Mouse (Mus musculus) neural tube, embryonic 14.5 days (tissue): ENCODE results near the gene Gm28230. TPM values are rescaled to one million over a fixed set of nuclear protein-coding genes. Genes with fewer than 3 reads are reported as not detected.

Experiments used
- ATAC-seq: fragments of 200-750 bp; cut with Nextera tagmentation; 2 replicates; pipeline ENCODE4 v1.8.0; 2017; ENCODE audit warnings: low read depth, mild to moderate bottlenecking, moderate TSS enrichment, moderate library complexity
- H3K27ac ChIP-seq: fragments of 300-500 bp; sonication (generic); 2 replicates; pipeline ENCODE4 v1.5.1; 2014; ENCODE audit warnings: low read depth, mild to moderate bottlenecking, control low read depth, low read length, moderate library complexity, mixed read lengths
- H3K27me3 ChIP-seq: fragments of 300-500 bp; sonication (generic); 2 replicates; pipeline ENCODE4 v1.6.1; 2014; ENCODE audit warnings: low read length; ENCODE audit not compliant: control insufficient read depth, insufficient read depth
- H3K36me3 ChIP-seq: fragments of 300-500 bp; sonication (generic); 2 replicates; pipeline ENCODE4 v1.6.1; 2014; ENCODE audit warnings: low read length, mixed read lengths; ENCODE audit not compliant: control insufficient read depth, insufficient read depth
- H3K4me1 ChIP-seq: fragments of 300-500 bp; sonication (generic); 2 replicates; pipeline ENCODE4 v1.6.1; 2014; ENCODE audit warnings: low read length; ENCODE audit not compliant: control insufficient read depth, insufficient read depth
- H3K4me2 ChIP-seq: fragments of 300-500 bp; sonication (generic); 2 replicates; pipeline ENCODE4 v1.6.1; 2014; ENCODE audit warnings: mild to moderate bottlenecking, low read depth, low read length, control low read depth
- H3K4me3 ChIP-seq: fragments of 300-500 bp; sonication (generic); 2 replicates; pipeline ENCODE4 v1.5.1; 2014; ENCODE audit warnings: low read depth, low read length, control low read depth, mixed read lengths
- H3K9ac ChIP-seq: fragments of 300-500 bp; sonication (generic); replicated peaks from 2 replicates; pipeline ENCODE4 v1.6.1; 2014; ENCODE audit warnings: low read depth, mild to moderate bottlenecking, control low read depth, low read length, mixed read lengths
- H3K9me3 ChIP-seq: fragments of 300-500 bp; sonication (generic); 2 replicates; pipeline ENCODE4 v1.6.1; 2016; ENCODE audit warnings: low read length; ENCODE audit not compliant: control insufficient read depth
- WGBS: fragments of 180-500 bp; shearing (Covaris S2); extraction: QIAGEN DNeasy Blood & Tissue Kit; methylation state at CpG from one replicate; pipeline ENCODE4 v1.1.7; 2014; 5-methylcytosine and 5-hydroxymethylcytosine counted together
- polyA plus RNA-seq: library from polyadenylated mRNA; unstranded; fragments of >200 nt; fragmentation: Nextera tagmentation; extraction: Ambion mirVana; gene quantifications from 2 replicates; pipeline ENCODE4 v1.2.1, GENCODE M21; 2014

Gene Gm28230
- polyA plus RNA-seq, 1 experiment from 2014 or later = 2.5 TPM

DNA sequence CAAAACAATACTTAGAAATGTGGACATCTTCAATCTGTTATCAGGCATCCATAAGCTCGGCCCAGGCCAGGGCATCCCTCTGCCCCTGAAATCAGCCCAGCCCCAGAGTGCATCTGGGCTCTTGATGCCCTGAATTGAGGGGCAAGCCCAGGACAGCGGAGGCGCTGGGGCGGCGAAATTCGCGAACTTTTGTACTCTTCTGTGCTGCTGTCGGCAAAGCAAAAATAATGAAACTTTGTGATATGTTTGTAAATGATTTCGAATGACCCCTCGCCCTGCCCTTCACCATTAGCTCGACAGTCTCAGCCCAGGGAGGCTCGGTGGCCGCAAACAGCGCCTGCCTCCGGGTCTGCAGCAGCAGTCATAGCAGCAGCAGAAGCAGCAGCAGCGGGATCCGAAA, 1.4 kb upstream of the Gm28230 start:
- no peak for ATAC-seq
- peak overlapping the region; percentile 83; the same call in 1 of the 2 replicates for H3K27ac ChIP-seq
- no peaks in the 10 kb centered on the region for H3K27me3 ChIP-seq
- H3K4me3 ChIP-seq = peak overlapping the region; percentile 14
- whole genome bisulfite sequencing = 11% methylated on average over 17 of the region's 17 CpGs
- peaks cover 17% of the 10 kb centered on the region for H3K36me3 ChIP-seq
- peak overlapping the region; percentile 68 for H3K4me2 ChIP-seq
- peak overlapping the region; percentile 46 for H3K9ac ChIP-seq
- peaks cover 88% of the 10 kb centered on the region for H3K4me1 ChIP-seq
- H3K9me3 ChIP-seq = no peaks in the 10 kb centered on the region

GRCm38 (mm10) chr2:74726973-74727639, 578 bp downstream of the Gm28230 start:
- peak; percentile 15; the same call in 1 of the 2 replicates for ATAC-seq
- peaks cover 87% of the 10 kb centered on the region for H3K4me1 ChIP-seq
- no peaks in the 10 kb centered on the region for H3K27me3 ChIP-seq
- H3K36me3 ChIP-seq = peaks cover 19% of the 10 kb centered on the region
- H3K9ac ChIP-seq = peak overlapping the region; percentile 46
- peak overlapping the region; percentile 68 for H3K4me2 ChIP-seq
- WGBS = 2% methylated on average over 33 of the region's 43 CpGs
- peak overlapping the region; percentile 34 for H3K4me3 ChIP-seq
- H3K27ac ChIP-seq = peak overlapping the region; percentile 83
- no peaks in the 10 kb centered on the region for H3K9me3 ChIP-seq

GRCm38 (mm10) chr2:74727640-74728302, 1.2 kb downstream of the Gm28230 start:
- peak overlapping the region; percentile 34 for H3K4me3 ChIP-seq
- 3% methylated on average over 25 of the region's 25 CpGs for WGBS
- peak; percentile 47; the same call in 1 of the 2 replicates for ATAC-seq
- H3K36me3 ChIP-seq = peaks cover 19% of the 10 kb centered on the region
- no peaks in the 10 kb centered on the region for H3K9me3 ChIP-seq
- H3K9ac ChIP-seq = peak overlapping the region; percentile 46
- H3K27me3 ChIP-seq = no peaks in the 10 kb centered on the region
- peak overlapping the region; percentile 83 for H3K27ac ChIP-seq
- H3K4me1 ChIP-seq = peaks cover 87% of the 10 kb centered on the region
- peak overlapping the region; percentile 68 for H3K4me2 ChIP-seq

DNA sequence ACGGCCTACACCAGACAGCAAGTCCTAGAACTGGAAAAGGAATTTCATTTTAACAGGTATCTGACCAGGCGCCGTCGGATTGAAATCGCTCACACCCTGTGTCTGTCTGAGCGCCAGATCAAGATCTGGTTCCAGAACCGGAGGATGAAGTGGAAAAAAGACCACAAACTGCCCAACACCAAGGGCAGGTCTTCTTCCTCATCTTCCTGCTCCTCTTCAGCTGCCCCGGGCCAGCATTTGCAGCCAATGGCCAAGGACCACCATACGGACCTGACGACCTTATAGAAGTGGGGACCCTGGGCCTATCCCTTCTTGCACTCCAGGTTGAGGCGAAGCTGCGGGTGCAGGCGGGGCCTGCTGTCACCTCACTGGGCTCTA, 1.8 kb downstream of the Gm28230 start:
- whole genome bisulfite sequencing = 11% methylated on average over 13 of the region's 13 CpGs
- no peaks in the 10 kb centered on the region for H3K9me3 ChIP-seq
- H3K4me2 ChIP-seq = peak overlapping the region; percentile 68
- H3K9ac ChIP-seq = peak overlapping the region; percentile 46
- H3K27me3 ChIP-seq = no peaks in the 10 kb centered on the region
- no peak for ATAC-seq
- H3K4me3 ChIP-seq = peak overlapping the region; percentile 34
- H3K4me1 ChIP-seq = peaks cover 85% of the 10 kb centered on the region
- peak overlapping the region; percentile 83 for H3K27ac ChIP-seq
- H3K36me3 ChIP-seq = peaks cover 19% of the 10 kb centered on the region

GRCm38 (mm10) chr2:74730331-74730730, 3.8 kb downstream of the Gm28230 start:
- ATAC-seq = no peak
- H3K27me3 ChIP-seq = no peaks in the 10 kb centered on the region
- H3K27ac ChIP-seq = peak overlapping the region; percentile 92
- no peaks in the 10 kb centered on the region for H3K9me3 ChIP-seq
- WGBS = 11% methylated on average over 8 of the region's 8 CpGs
- H3K4me2 ChIP-seq = peak overlapping the region; percentile 29; the same call in 1 of the 2 replicates
- no peak overlapping the region; the same call in 1 of the 2 replicates for H3K9ac ChIP-seq
- H3K4me3 ChIP-seq = no peak overlapping the region
- H3K4me1 ChIP-seq = peaks cover 83% of the 10 kb centered on the region
- peaks cover 22% of the 10 kb centered on the region for H3K36me3 ChIP-seq

- Histone ChIP-seq H3K9me3 (no peaks in the 10 kb centered on the region), H3K4me1 (peaks cover 83% of the 10 kb centered on the region), H3K9ac (no peak overlapping the region; the same call in 1 of the 2 replicates), H3K27ac (peak overlapping the region; percentile 92; the same call in 1 of the 2 replicates), H3K36me3 (peaks cover 22% of the 10 kb centered on the region), H3K4me2 (peak overlapping the region; percentile 66; the same call in 1 of the 2 replicates), H3K4me3 (peak overlapping the region; percentile 1; the same call in 1 of the 2 replicates), H3K27me3 (no peaks in the 10 kb centered on the region)
- no peak for ATAC-seq
Measured at GRCm38 (mm10) chr2:74731055-74731454, 4.5 kb downstream of the Gm28230 start.

- peak overlapping the region; percentile 62 for H3K9ac ChIP-seq
- peak overlapping the region; percentile 66 for H3K4me2 ChIP-seq
- H3K27ac ChIP-seq = peak overlapping the region; percentile 92
Measured at GRCm38 (mm10) chr2:74731799-74732512, 5.4 kb downstream of the Gm28230 start.

GRCm38 (mm10) chr2:74732513-74733316, 6.2 kb downstream of the Gm28230 start:
- Histone ChIP-seq H3K27ac (peak overlapping the region; percentile 92), H3K4me3 (peak overlapping the region; percentile 28), H3K4me1 (peaks cover 83% of the 10 kb centered on the region)

More at GRCm38 (mm10) chr2:74731799-74732512, 5.4 kb downstream of the Gm28230 start:
- peaks cover 83% of the 10 kb centered on the region for H3K4me1 ChIP-seq
- H3K36me3 ChIP-seq = peaks cover 18% of the 10 kb centered on the region
- 2% methylated on average over 9 of the region's 9 CpGs for WGBS
- peak overlapping the region; percentile 28 for H3K4me3 ChIP-seq
- no peak for ATAC-seq
- no peaks in the 10 kb centered on the region for H3K27me3 ChIP-seq
- H3K9me3 ChIP-seq = no peaks in the 10 kb centered on the region

More at GRCm38 (mm10) chr2:74732513-74733316, 6.2 kb downstream of the Gm28230 start:
- no peaks in the 10 kb centered on the region for H3K27me3 ChIP-seq
- peaks cover 18% of the 10 kb centered on the region for H3K36me3 ChIP-seq
- peak overlapping the region; percentile 66 for H3K4me2 ChIP-seq
- H3K9me3 ChIP-seq = no peaks in the 10 kb centered on the region
- H3K9ac ChIP-seq = peak overlapping the region; percentile 62
- no peak for ATAC-seq
- WGBS = under 1% methylated on average over 52 of the region's 52 CpGs
